Mouse (Mus musculus) ES-E14 (cell line): Measurements from ENCODE around the gene Il12b. TPM values are rescaled to one million over a fixed set of nuclear protein-coding genes. Genes with fewer than 3 reads are reported as not detected.

Source experiments
- DNase-seq: peaks from one replicate; pipeline ENCODE4 v3.0.0-alpha.2; 2013; ENCODE audit warnings: low read depth, low spot score
- H3K27ac ChIP-seq: 2 replicates; pipeline ENCODE4 v1.5.1; 2012; ENCODE audit warnings: low read depth, mild to moderate bottlenecking, low read length, moderate library complexity, mixed read lengths; ENCODE audit not compliant: poor library complexity, insufficient read depth, severe bottlenecking
- H3K36me3 ChIP-seq: 2 replicates; pipeline ENCODE4 v1.6.1; 2012; ENCODE audit warnings: mild to moderate bottlenecking, low read length, moderate library complexity, mixed read lengths; ENCODE audit not compliant: control insufficient read depth, poor library complexity, insufficient read depth, severe bottlenecking
- H3K4me1 ChIP-seq, 2 experiments: fragments of 150-350 bp in 1 of 2; sonication (generic) in 1 of 2; 2 replicates each; pipeline ENCODE4 v1.6.1; 2012; ENCODE audit warnings: low read length in 2 of 2, mild to moderate bottlenecking in 1 of 2, mixed read lengths in 1 of 2; ENCODE audit not compliant: control insufficient read depth in 2 of 2, insufficient read depth in 2 of 2, poor library complexity in 1 of 2
- H3K4me3 ChIP-seq, 2 experiments: fragments of 150-350 bp in 1 of 2; sonication (generic) in 1 of 2; 2 replicates each; pipeline ENCODE4 v1.5.1; 2012; ENCODE audit warnings: low read length in 2 of 2, low read depth in 1 of 2, mild to moderate bottlenecking in 1 of 2, mixed read lengths in 1 of 2; ENCODE audit not compliant: insufficient read depth in 1 of 2, poor library complexity in 1 of 2, severe bottlenecking in 1 of 2
- H3K9ac ChIP-seq: 2 replicates; pipeline ENCODE4 v1.6.1; 2012; ENCODE audit warnings: low read depth, mild to moderate bottlenecking, low read length, mixed read lengths; ENCODE audit not compliant: poor library complexity, insufficient read depth, severe bottlenecking
- H3K9me3 ChIP-seq: fragments of 150-350 bp; sonication (generic); 2 replicates; pipeline ENCODE4 v1.6.1; 2012; ENCODE audit warnings: low read depth, mild to moderate bottlenecking, low read length; ENCODE audit not compliant: control insufficient read depth, insufficient read depth
- CHD2 ChIP-seq: IDR thresholded peaks from 2 replicates; pipeline ENCODE4 v1.6.1; 2014; ENCODE audit warnings: mild to moderate bottlenecking, low read depth, low read length, inconsistent platforms
- HCFC1 ChIP-seq: IDR thresholded peaks from 2 replicates; pipeline ENCODE4 v1.6.1; 2012; ENCODE audit warnings: low read length, inconsistent platforms, borderline replicate concordance; ENCODE audit not compliant: insufficient read depth
- MAFK ChIP-seq: IDR thresholded peaks from 2 replicates; pipeline ENCODE4 v1.6.1; 2014; ENCODE audit warnings: mild to moderate bottlenecking, low read depth, low read length, inconsistent platforms; ENCODE audit not compliant: insufficient read depth
- ZC3H11A ChIP-seq: IDR thresholded peaks from 2 replicates; pipeline ENCODE4 v1.6.1; 2012; ENCODE audit warnings: low read depth, mild to moderate bottlenecking, inconsistent platforms, low read length, borderline replicate concordance
- ZNF384 ChIP-seq: IDR thresholded peaks from 2 replicates; pipeline ENCODE4 v1.6.1; 2012; ENCODE audit warnings: low read depth, low read length, inconsistent platforms
- in situ Hi-C, 2 experiments: fragments of 600-800 bp; cut with MboI; formaldehyde crosslinking; loops; one replicate each; pipeline ENCODE4 v1.15.1; 2025; ENCODE audit warnings: low sequenced_read_pairs in 2 of 2, inconsistent platforms in 1 of 2; ENCODE audit not compliant: unreplicated experiment in 2 of 2
- total RNA-seq: library from RNA; depleted of rRNA; stranded (reverse); fragments of 300-350 nt; gene quantifications from 2 replicates; pipeline ENCODE4 v1.2.3, GENCODE M21; 2012

Gene Il12b
- total RNA-seq, 1 experiment, result not detected

DNA sequence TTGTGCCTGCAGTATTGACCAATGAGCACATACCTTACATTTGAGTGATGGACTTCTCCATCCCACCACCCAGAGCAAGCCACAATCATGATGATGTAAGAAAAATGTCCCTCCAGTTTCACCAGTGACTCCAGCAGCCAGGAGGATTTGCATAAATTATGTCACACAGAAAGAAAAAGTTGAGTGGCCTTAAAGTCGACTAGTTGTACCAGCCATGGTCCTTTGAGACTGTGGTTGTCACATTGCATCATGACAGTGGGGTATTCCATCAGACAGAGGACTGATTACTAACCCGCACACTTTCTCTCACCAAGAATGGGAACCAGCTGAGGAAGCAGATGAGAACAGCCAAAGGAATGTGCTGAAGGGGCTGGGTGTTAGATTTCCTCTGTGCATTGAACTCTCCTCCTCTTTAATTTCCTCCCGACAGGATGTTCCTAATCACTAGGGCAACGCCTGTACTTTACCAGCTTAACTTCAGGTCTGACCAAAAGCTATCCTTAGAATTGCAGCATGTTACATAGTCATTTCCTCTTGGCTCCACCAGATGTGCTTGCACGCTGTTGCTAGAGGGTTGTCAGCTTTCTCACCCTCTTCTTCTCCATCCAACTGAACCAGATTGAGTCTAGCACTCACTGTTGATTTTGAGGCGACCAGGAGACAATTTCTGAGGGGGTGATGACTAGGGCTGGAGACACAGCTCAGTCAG, 9.7 kb upstream of the Il12b start:
- Histone ChIP-seq H3K9ac (no peak overlapping the region), H3K27ac (no peak overlapping the region), H3K4me1 (peaks cover 0 to 2% of the 10 kb centered on the region in 2 experiments; a peak in 1 of 4 replicates), H3K4me3 (no peak overlapping the region), H3K36me3 (no peaks in the 10 kb centered on the region), H3K9me3 (no peaks in the 10 kb centered on the region)
- in situ Hi-C loops, result no loop called here
- DNase-seq, result no peak
- TF ChIP-seq HCFC1 (no peak), ZNF384 (no peak), MAFK (no peak), CHD2 (no peak), ZC3H11A (no peak)

DNA sequence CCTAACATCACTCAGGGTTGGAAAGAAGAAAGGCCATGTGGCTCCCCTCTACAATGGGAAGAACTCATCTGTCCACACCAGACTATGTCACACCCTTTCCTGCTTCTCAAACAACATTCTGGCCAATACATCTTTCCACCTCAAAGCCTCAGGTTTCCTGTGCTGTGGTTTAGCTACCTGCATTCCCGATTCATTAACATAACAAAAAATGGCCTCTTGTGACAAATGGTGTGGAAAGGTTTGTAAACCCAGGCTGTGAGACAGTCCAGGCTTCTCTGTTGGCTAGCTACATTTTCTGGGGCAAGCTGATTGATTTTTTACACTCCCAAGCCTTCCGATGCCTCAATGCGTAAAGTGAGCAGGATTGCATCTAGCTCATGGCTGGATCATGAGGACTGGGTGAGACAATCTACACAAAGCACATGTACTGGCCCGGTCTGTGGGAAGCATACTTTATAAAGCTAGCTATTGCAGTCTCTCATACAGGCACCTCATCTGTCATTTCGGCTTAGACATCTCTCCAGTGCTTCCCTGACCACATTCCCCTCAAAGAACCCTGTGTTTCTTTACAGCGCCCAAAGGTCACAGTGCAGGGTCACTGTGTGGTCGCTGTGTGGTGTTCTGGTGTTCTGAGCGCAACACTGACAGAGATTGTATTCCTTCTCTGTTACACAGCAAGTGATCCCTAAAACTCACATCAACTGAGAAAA, 6.6 kb upstream of the Il12b start:
- Histone ChIP-seq H3K36me3 (no peaks in the 10 kb centered on the region), H3K4me3 (no peak overlapping the region), H3K9ac (no peak overlapping the region), H3K4me1 (peaks cover 0 to 2% of the 10 kb centered on the region in 2 experiments; a peak in 1 of 4 replicates), H3K27ac (no peak overlapping the region), H3K9me3 (no peaks in the 10 kb centered on the region)
- peak; percentile 21 for DNase-seq
- in situ Hi-C loops, result no loop called here
- TF ChIP-seq MAFK, result no peak
- no peak for TF ChIP-seq CHD2
- no peak for TF ChIP-seq ZNF384
- no peak for TF ChIP-seq ZC3H11A
- no peak for TF ChIP-seq HCFC1

GRCm38 (mm10) chr11:44395401-44395800, 4.5 kb upstream of the Il12b start:
- Histone ChIP-seq H3K4me1 (peaks cover 0 to 2% of the 10 kb centered on the region in 2 experiments; a peak in 2 of 4 replicates), H3K27ac (no peak overlapping the region), H3K36me3 (no peaks in the 10 kb centered on the region), H3K9me3 (no peaks in the 10 kb centered on the region), H3K9ac (no peak overlapping the region), H3K4me3 (no peak overlapping the region)
- in situ Hi-C loops, result no loop called here
- TF ChIP-seq CHD2, result no peak
- no peak for TF ChIP-seq HCFC1
- TF ChIP-seq ZC3H11A, result no peak
- DNase-seq, result no peak

- TF ChIP-seq ZC3H11A (no peak), CHD2 (no peak), HCFC1 (no peak), MAFK (no peak), ZNF384 (no peak)
- Histone ChIP-seq H3K9me3 (no peaks in the 10 kb centered on the region), H3K9ac (no peak overlapping the region), H3K27ac (no peak overlapping the region), H3K36me3 (no peaks in the 10 kb centered on the region), H3K4me1 (peaks cover 0 to 2% of the 10 kb centered on the region in 2 experiments; a peak in 2 of 4 replicates), H3K4me3 (no peak overlapping the region)
- in situ Hi-C loops, result no loop called here
- no peak for DNase-seq
Measured at GRCm38 (mm10) chr11:44397551-44397950, 2.3 kb upstream of the Il12b start.
